ENCODE assay signal across 23 mouse cellular contexts in genomic region chr8:106609076-106609903, GRCm38 (mm10). TPM values are rescaled to one million over a fixed set of nuclear protein-coding genes. Genes with fewer than 3 reads are reported as not detected.
DNase-seq lines count a peak whose midpoint lies in the region; ATAC-seq and TF ChIP-seq lines count a peak whose summit lies in the region.
"Had no signal": no experiment of that assay in that cellular context is flagged by ENCODE, and none has a peak within 500 bp of the region (broad histone marks: within the 10 kb centered on the region; RNA-seq: fewer than 3 reads in every experiment).

No protein-coding gene starts in this region.

- no peak for ATAC-seq in lung, postnatal 0 days
- peak; percentile 57 for ATAC-seq in intestine, postnatal 0 days
- ATAC-seq in stomach, postnatal 0 days (ENCODE audit: low FRiP score, low TSS enrichment), result no peak
- ATAC-seq: forebrain, embryonic 13.5 days; forebrain, postnatal 0 days; hindbrain, postnatal 0 days; Patski had no signal

- no peak overlapping the region for H3K4me2 ChIP-seq in lung, postnatal 0 days (replicated peaks; ENCODE audit: low read depth, low read length)
- H3K4me2 ChIP-seq in intestine, postnatal 0 days (replicated peaks; ENCODE audit: low read depth), result no peak overlapping the region
- no peak overlapping the region for H3K4me2 ChIP-seq in stomach, postnatal 0 days (replicated peaks; ENCODE audit: low read depth)
- H3K4me2 ChIP-seq: forebrain, embryonic 13.5 days; heart, embryonic 11.5 days; heart, embryonic 15.5 days; hindbrain, embryonic 13.5 days had no signal

- peak overlapping the region; percentile 81 for H3K27ac ChIP-seq in lung, postnatal 0 days (ENCODE audit: low read length)
- peak overlapping the region; percentile 24; the same call in 1 of the 2 replicates for H3K27ac ChIP-seq in intestine, postnatal 0 days (ENCODE audit: low read depth, low read length)
- peak overlapping the region; percentile 90; the same call in 1 of the 2 replicates for H3K27ac ChIP-seq in stomach, postnatal 0 days (replicated peaks)
- H3K27ac ChIP-seq: embryonic facial prominence, embryonic 10.5 days; forebrain, embryonic 13.5 days; heart, adult 2 months; heart, embryonic 15.5 days; hindbrain, embryonic 13.5 days; hindbrain, postnatal 0 days had no signal

- no peak overlapping the region for H3K9ac ChIP-seq in lung, postnatal 0 days (replicated peaks; ENCODE audit: low read depth)
- no peak overlapping the region for H3K9ac ChIP-seq in intestine, postnatal 0 days (ENCODE audit: low read depth, low read length)
- H3K9ac ChIP-seq in stomach, postnatal 0 days (ENCODE audit: low read length), result no peak overlapping the region
- H3K9ac ChIP-seq: forebrain, embryonic 13.5 days; forebrain, postnatal 0 days; heart, embryonic 15.5 days; hindbrain, embryonic 13.5 days had no signal

- 35% methylated on average over 7 of the region's 7 CpGs for WGBS in lung, postnatal 0 days
- WGBS in intestine, postnatal 0 days, result 22% methylated on average over 7 of the region's 7 CpGs
- WGBS in stomach, postnatal 0 days, result 47% methylated on average over 7 of the region's 7 CpGs

- H3K4me1 ChIP-seq in lung, postnatal 0 days (ENCODE audit: insufficient read depth, low read depth, low read length), result no peaks in the 10 kb centered on the region; the same call in 1 of the 2 replicates
- peaks cover 17% of the 10 kb centered on the region; the same call in 1 of the 2 replicates for H3K4me1 ChIP-seq in intestine, postnatal 0 days (replicated peaks; ENCODE audit: control insufficient read depth, insufficient read depth, low read length)
- H3K4me1 ChIP-seq in stomach, postnatal 0 days (replicated peaks; ENCODE audit: control insufficient read depth, insufficient read depth), result no peaks in the 10 kb centered on the region
- H3K4me1 ChIP-seq: forebrain, embryonic 13.5 days; hindbrain, embryonic 13.5 days had no signal

- H3K4me3 ChIP-seq in lung, postnatal 0 days (ENCODE audit: low read depth, low read length), result no peak overlapping the region
- H3K4me3 ChIP-seq in intestine, postnatal 0 days (ENCODE audit: low read depth, low read length), result no peak overlapping the region
- no peak overlapping the region for H3K4me3 ChIP-seq in stomach, postnatal 0 days (ENCODE audit: low read depth, low read length)
- H3K4me3 ChIP-seq: embryonic facial prominence, embryonic 10.5 days; forebrain, embryonic 13.5 days; heart, adult 2 months; heart, embryonic 15.5 days; hindbrain, embryonic 13.5 days had no signal

- no peaks in the 10 kb centered on the region for H3K36me3 ChIP-seq in lung, postnatal 0 days (ENCODE audit: insufficient read depth, low read length)
- no peaks in the 10 kb centered on the region; the same call in 1 of the 2 replicates for H3K36me3 ChIP-seq in intestine, postnatal 0 days (ENCODE audit: control insufficient read depth, insufficient read depth)
- H3K36me3 ChIP-seq in stomach, postnatal 0 days (ENCODE audit: control insufficient read depth, insufficient read depth, low read length), result no peaks in the 10 kb centered on the region
- H3K36me3 ChIP-seq: embryonic facial prominence, embryonic 10.5 days; heart, embryonic 15.5 days; hindbrain, embryonic 13.5 days had no signal

- no peak for TF ChIP-seq CTCF in lung, postnatal 0 days (IDR thresholded peaks at IDR 0.05)
- TF ChIP-seq CTCF in intestine, postnatal 0 days (IDR thresholded peaks at IDR 0.05; ENCODE audit: low read depth), result no peak
- no peak for TF ChIP-seq CTCF in stomach, postnatal 0 days (IDR thresholded peaks at IDR 0.05; ENCODE audit: low read depth)

- TF ChIP-seq EP300 in lung, postnatal 0 days (IDR thresholded peaks at IDR 0.05), result no peak
- no peak for TF ChIP-seq EP300 in stomach, postnatal 0 days (optimal IDR thresholded peaks at IDR 0.05)

- no peak for DNase-seq in lung, postnatal 0 days (ENCODE audit: low spot score)
- DNase-seq in lung, postnatal 36 days, result no peak
- DNase-seq in R1 (ENCODE audit: low read depth, low spot score), result peak; percentile 97
- DNase-seq in stomach, postnatal 0 days (ENCODE audit: low spot score), result no peak
- no peak for DNase-seq in adrenal gland, adult 18-20 months (ENCODE audit: low spot score in 2 of 2)
- DNase-seq in spleen, adult 18-20 months, result no peak
- no peak for DNase-seq in natural killer cell, adult 2 months (ENCODE audit: low spot score in 2 of 2)
- DNase-seq: adrenal gland, postnatal 14 days; cerebellum, adult 2 months; cerebellum, postnatal 10 days; forebrain, postnatal 0 days; gastrocnemius, postnatal 14 days; heart, adult 2 months; heart, postnatal 14 days had no signal

- peaks cover 3% of the 10 kb centered on the region; the same call in 1 of the 2 replicates for H3K27me3 ChIP-seq in lung, postnatal 0 days (replicated peaks; ENCODE audit: insufficient read depth, low read length)
- H3K27me3 ChIP-seq in intestine, postnatal 0 days (replicated peaks; ENCODE audit: control insufficient read depth, insufficient read depth, low read length), result no peaks in the 10 kb centered on the region
- 0 out of 2 replicates have a peak, but pooled peaks cover 3% of the 10 kb centered on the region for H3K27me3 ChIP-seq in stomach, postnatal 0 days (ENCODE audit: control insufficient read depth, insufficient read depth, low read length)
- H3K27me3 ChIP-seq: CH12.LX, Patski had no signal

- no peaks in the 10 kb centered on the region for H3K9me3 ChIP-seq in lung, postnatal 0 days (ENCODE audit: low read length)
- H3K9me3 ChIP-seq in intestine, postnatal 0 days (ENCODE audit: control insufficient read depth), result no peaks in the 10 kb centered on the region
- no peaks in the 10 kb centered on the region for H3K9me3 ChIP-seq in stomach, postnatal 0 days (ENCODE audit: control insufficient read depth, low read length)
- H3K9me3 ChIP-seq: embryonic facial prominence, embryonic 10.5 days; forebrain, embryonic 13.5 days; heart, embryonic 15.5 days; hindbrain, embryonic 13.5 days had no signal

RNA-seq across cellular contexts. Expression of gene Cdh1, which starts 6.1 kb away (rescaled TPM):
- polyA plus RNA-seq in lung, postnatal 0 days (2015; fragmentation: Nextera tagmentation; extraction: Ambion mirVana), result 88.2 and 106 TPM in 2 replicates
- 82.1 and 88.1 TPM in 2 replicates for polyA plus RNA-seq in intestine, postnatal 0 days (2015; fragmentation: Nextera tagmentation; extraction: Ambion mirVana)
- 118 and 131 TPM in 2 replicates for polyA plus RNA-seq in stomach, postnatal 0 days (2015; fragmentation: Nextera tagmentation; extraction: Ambion mirVana)
- total RNA-seq in adrenal gland, adult 18-20 months (2021), result under 1 TPM; 0.16 to 0.27 TPM
- total RNA-seq: heart, adult 2 months had no signal

RNA-seq across cellular contexts. Expression of gene Gm10073, which starts 36.0 kb away (rescaled TPM):
- polyA plus RNA-seq in lung, postnatal 0 days (2015; fragmentation: Nextera tagmentation; extraction: Ambion mirVana), result 8.0 and 9.0 TPM in 2 replicates
- 8.8 and 9.2 TPM in 2 replicates for polyA plus RNA-seq in intestine, postnatal 0 days (2015; fragmentation: Nextera tagmentation; extraction: Ambion mirVana)
- polyA plus RNA-seq in stomach, postnatal 0 days (2015; fragmentation: Nextera tagmentation; extraction: Ambion mirVana), result 13.8 and 14.2 TPM in 2 replicates
- total RNA-seq in adrenal gland, adult 18-20 months (2021), result 100 to 1,000 TPM; 116 to 132 TPM

Comparison
In these comparisons a context has a peak if more than half of its experiments do, and no peak if none do; other contexts are left out.
1. H3K27ac ChIP-seq: peak in every context shown above with its lines; median percentile 90 in stomach, postnatal 0 days; 81 in lung, postnatal 0 days; 24 in intestine, postnatal 0 days.